Mouse (Mus musculus): Measurements from ENCODE around the gene Bmp2k. TPM values are rescaled to one million over a fixed set of nuclear protein-coding genes. Genes with fewer than 3 reads are reported as not detected.

Gene Bmp2k
- total and polyA plus RNA-seq, 3 experiments: 7.9 to 9.1 (median 8.9) TPM

DNA sequence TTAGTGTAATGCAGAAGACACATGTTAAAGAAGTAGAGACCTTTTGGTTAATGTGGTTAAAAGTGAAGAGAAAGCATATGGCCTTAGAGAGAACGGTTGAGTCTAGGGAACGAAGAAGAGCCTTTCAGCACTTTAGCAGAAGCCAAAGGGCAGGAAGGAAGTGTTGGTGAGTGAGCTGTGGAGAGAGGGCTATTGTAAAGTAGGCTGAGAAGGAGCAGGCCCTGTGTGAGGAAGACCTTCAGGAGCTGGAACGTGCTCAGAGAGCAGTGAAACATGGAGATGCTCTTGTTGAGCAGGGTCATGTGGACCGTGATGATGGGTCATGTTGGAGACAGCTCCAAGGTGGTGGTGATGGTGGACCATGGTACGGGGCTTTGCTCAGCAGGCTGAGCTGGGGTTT is 4.8 kb downstream of the Bmp2k start:
- DNase-seq (ENCODE audit: extremely low read depth): no peak
- H3K27me3 ChIP-seq (replicated peaks): no peaks in the 10 kb centered on the region
- no peaks in the 10 kb centered on the region for H3K9me3 ChIP-seq (replicated peaks; ENCODE audit: low read length)
- no peak overlapping the region for H3K4me2 ChIP-seq (ENCODE audit: insufficient read depth, low read depth, poor library complexity, severe bottlenecking)
- in situ Hi-C loops (cut with MboI; ENCODE audit: low pct_ligation_motif_present, low pct_unique_long_range_greater_than_20kb, low sequenced_read_pairs): no loop called here
- peak overlapping the region in 1 of 3 experiments; percentile 2 for H3K4me3 ChIP-seq (replicated peaks in 1 of 3; ENCODE audit: low read depth in 2 of 3, low read length in 2 of 3, poor library complexity in 1 of 3)
- dilution Hi-C loops (cut with MboI; ENCODE audit: extremely low pct_ligation_motif_present, extremely low pct_unique_long_range_greater_than_20kb, low sequenced_read_pairs): no loop called here
- peaks cover 0 to 25% of the 10 kb centered on the region in 2 experiments for H3K36me3 ChIP-seq (replicated peaks in 1 of 2; ENCODE audit: control insufficient read depth in 1 of 2, insufficient read depth in 1 of 2, low read length in 1 of 2)
- no peak overlapping the region for H3K9ac ChIP-seq (ENCODE audit: insufficient read depth, low read depth)
- TF ChIP-seq USF1 (IDR thresholded peaks at IDR 0.05; ENCODE audit: low read depth, low read length): no peak
- TF ChIP-seq IRF4 (IDR thresholded peaks at IDR 0.05; ENCODE audit: low read depth, low read length): no peak
- TF ChIP-seq PAX5 (IDR thresholded peaks at IDR 0.05; ENCODE audit: low read length): no peak
- no peak for TF ChIP-seq RAD21 (IDR thresholded peaks at IDR 0.05; ENCODE audit: low read depth, low read length)
- no peak for TF ChIP-seq RCOR1 (conservative IDR thresholded peaks at IDR 0.05; ENCODE audit: low read depth, low read length)
- no peak for TF ChIP-seq ZC3H11A (IDR thresholded peaks at IDR 0.05; ENCODE audit: low read depth, low read length)
- TF ChIP-seq BHLHE40 (IDR thresholded peaks at IDR 0.05; ENCODE audit: low read depth, low read length): no peak
- TF ChIP-seq CTCF (conservative IDR thresholded peaks at IDR 0.05 in 1 of 2, IDR thresholded peaks at IDR 0.05 in 1 of 2; ENCODE audit: low read depth in 2 of 2, low read length in 2 of 2): no peak
- H3K79me2 ChIP-seq (replicated peaks; ENCODE audit: control insufficient read depth, extremely low read depth, insufficient read depth, poor library complexity, severe bottlenecking): peaks cover 85% of the 10 kb centered on the region
- H3K27ac ChIP-seq (ENCODE audit: insufficient read depth, low read depth): no peak overlapping the region
- peaks cover 10 to 44% of the 10 kb centered on the region in 2 experiments for H3K4me1 ChIP-seq (ENCODE audit: control insufficient read depth in 1 of 2, insufficient read depth in 2 of 2)

DNA sequence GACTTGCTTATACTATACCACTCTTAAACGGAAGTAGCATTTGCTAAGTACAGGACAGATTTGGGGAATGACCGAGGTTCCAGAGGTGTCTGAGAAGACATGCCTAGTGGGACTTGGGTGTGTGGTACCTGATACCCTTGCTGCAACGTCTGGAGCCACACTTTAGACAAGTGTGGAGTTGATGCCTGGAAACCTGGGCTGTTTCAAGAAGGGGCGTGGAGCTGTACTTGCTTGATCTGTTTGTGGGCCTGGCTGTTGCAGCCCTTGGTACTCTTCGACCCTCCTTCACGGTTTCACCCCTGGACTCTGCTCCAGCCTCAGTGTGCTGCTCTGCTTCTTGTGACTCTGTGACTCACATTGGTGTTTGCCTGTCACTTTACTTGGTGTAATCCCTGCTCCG is 5.4 kb downstream of the Bmp2k start:
- no peak overlapping the region for H3K4me3 ChIP-seq (replicated peaks in 1 of 3; ENCODE audit: low read depth in 2 of 3, low read length in 2 of 3, poor library complexity in 1 of 3)
- H3K79me2 ChIP-seq (replicated peaks; ENCODE audit: control insufficient read depth, extremely low read depth, insufficient read depth, poor library complexity, severe bottlenecking): peaks cover 87% of the 10 kb centered on the region
- no peak overlapping the region for H3K9ac ChIP-seq (ENCODE audit: insufficient read depth, low read depth)
- no peak overlapping the region for H3K27ac ChIP-seq (ENCODE audit: insufficient read depth, low read depth)
- peaks cover 0 to 25% of the 10 kb centered on the region in 2 experiments for H3K36me3 ChIP-seq (replicated peaks in 1 of 2; ENCODE audit: control insufficient read depth in 1 of 2, insufficient read depth in 1 of 2, low read length in 1 of 2)
- dilution Hi-C loops (cut with MboI; ENCODE audit: extremely low pct_ligation_motif_present, extremely low pct_unique_long_range_greater_than_20kb, low sequenced_read_pairs) (no loop called here), in situ Hi-C loops (cut with MboI; ENCODE audit: low pct_ligation_motif_present, low pct_unique_long_range_greater_than_20kb, low sequenced_read_pairs) (no loop called here)
- peaks cover 13 to 47% of the 10 kb centered on the region in 2 experiments for H3K4me1 ChIP-seq (ENCODE audit: control insufficient read depth in 1 of 2, insufficient read depth in 2 of 2)
- DNase-seq (ENCODE audit: extremely low read depth): no peak
- H3K4me2 ChIP-seq (ENCODE audit: insufficient read depth, low read depth, poor library complexity, severe bottlenecking): no peak overlapping the region
- H3K27me3 ChIP-seq (replicated peaks): no peaks in the 10 kb centered on the region
- TF ChIP-seq SIN3A (IDR thresholded peaks at IDR 0.05; ENCODE audit: low read length): no peak
- no peak for TF ChIP-seq ZMIZ1 (IDR thresholded peaks at IDR 0.05; ENCODE audit: low read depth, low read length)
- TF ChIP-seq EP300 (IDR thresholded peaks at IDR 0.05; ENCODE audit: low read length): no peak
- TF ChIP-seq ZC3H11A (IDR thresholded peaks at IDR 0.05; ENCODE audit: low read depth, low read length): no peak
- TF ChIP-seq MYC (IDR thresholded peaks at IDR 0.05; ENCODE audit: low read depth, low read length): no peak
- no peak for TF ChIP-seq GABPA (IDR thresholded peaks at IDR 0.05; ENCODE audit: insufficient replicate concordance, low read depth, low read length)
- no peak for TF ChIP-seq ZKSCAN1 (IDR thresholded peaks at IDR 0.05; ENCODE audit: borderline replicate concordance, low read depth, low read length)
- TF ChIP-seq TBP (conservative IDR thresholded peaks at IDR 0.05; ENCODE audit: low read depth, low read length): no peak
- TF ChIP-seq PAX5 (IDR thresholded peaks at IDR 0.05; ENCODE audit: low read length): no peak
- no peak for TF ChIP-seq ELF1 (IDR thresholded peaks at IDR 0.05; ENCODE audit: low read depth, low read length)
- TF ChIP-seq MAFK (IDR thresholded peaks at IDR 0.05; ENCODE audit: insufficient replicate concordance, low read length): no peak
- TF ChIP-seq MXI1 (IDR thresholded peaks at IDR 0.05; ENCODE audit: low read depth, low read length): no peak
- no peak for TF ChIP-seq CHD1 (IDR thresholded peaks at IDR 0.05; ENCODE audit: low read depth, low read length)
- TF ChIP-seq CHD2 (IDR thresholded peaks at IDR 0.05; ENCODE audit: low read length): no peak
- no peak for TF ChIP-seq POLR2A (IDR thresholded peaks at IDR 0.05; ENCODE audit: low read depth, low read length)
- no peak for TF ChIP-seq MEF2A (IDR thresholded peaks at IDR 0.05; ENCODE audit: borderline replicate concordance, low read depth, low read length)
- no peak for TF ChIP-seq MAX (IDR thresholded peaks at IDR 0.05; ENCODE audit: low read length)
- no peak for TF ChIP-seq NRF1 (IDR thresholded peaks at IDR 0.05; ENCODE audit: low read depth, low read length)
- H3K9me3 ChIP-seq (replicated peaks; ENCODE audit: low read length): no peaks in the 10 kb centered on the region

All from CH12.LX (cell line).